Mouse (Mus musculus) adrenal gland, adult (tissue): ENCODE data around the gene Dapk2.

ENCODE experiments used
- DNase-seq, 2 experiments: peaks; one replicate each; pipeline ENCODE4 v3.0.0; 2022 to 2023; ENCODE audit warnings: low spot score in 1 of 2; ENCODE audit not compliant: inconsistent age in 2 of 2

Gene Dapk2

DNA sequence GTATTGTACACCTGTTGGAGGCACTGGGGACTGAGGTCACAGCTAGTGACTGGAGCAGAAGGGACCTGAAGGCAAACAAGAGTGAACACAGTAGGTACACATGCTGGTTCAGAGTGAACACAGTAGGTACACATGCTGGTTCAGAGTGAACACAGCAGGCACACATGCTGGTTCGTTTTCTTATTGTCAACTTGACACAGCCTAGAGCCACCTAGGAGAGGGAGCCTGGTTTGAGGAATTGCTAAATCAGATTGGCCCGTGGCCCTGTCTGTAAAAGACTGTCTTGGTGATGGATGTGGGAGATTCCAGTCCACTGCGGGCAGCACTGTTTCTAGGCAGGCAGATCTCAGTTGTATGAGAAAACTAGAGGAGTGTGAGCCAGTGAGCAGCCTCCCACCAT, 25.0 kb downstream of the Dapk2 start:
- DNase-seq, result no peak

DNA sequence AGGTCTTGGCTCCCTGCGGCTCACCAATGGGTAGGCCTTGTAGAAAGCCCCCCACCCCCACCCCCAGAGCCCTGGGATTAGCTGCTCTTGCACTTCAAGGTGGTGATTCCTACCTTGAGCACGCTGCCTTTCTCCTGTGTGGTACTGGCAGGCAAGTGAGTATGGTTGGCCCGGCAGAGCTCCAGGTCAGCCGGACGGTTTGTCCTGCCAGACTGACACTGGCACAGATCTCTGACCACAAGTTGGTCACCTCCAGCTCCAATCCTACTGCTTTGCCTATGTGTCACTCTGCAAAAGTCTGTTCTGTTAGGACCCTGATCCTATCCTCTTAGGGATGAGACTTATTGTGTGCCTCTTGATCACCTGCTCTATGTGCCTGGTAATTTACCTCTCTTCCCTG, 26.5 kb downstream of the Dapk2 start:
- no peak for DNase-seq

DNA sequence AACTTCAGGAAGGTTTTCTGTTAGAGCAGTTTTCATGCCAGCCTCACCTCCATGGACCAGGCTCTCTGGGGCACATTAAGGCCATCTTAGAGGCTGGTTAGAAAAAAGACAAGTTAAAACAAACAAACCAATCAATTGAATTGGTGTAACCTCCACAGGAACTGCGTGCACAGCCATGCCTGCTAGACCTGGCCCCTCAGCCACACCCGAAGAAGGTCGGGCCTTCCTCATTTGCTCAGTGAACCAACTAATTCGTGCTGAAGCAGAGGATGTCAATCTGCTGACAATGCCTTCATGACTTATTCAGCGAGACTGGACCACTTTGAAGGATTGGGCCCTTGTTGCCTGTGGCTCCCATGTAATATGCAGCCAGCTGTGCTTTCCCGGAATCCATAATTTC, 28.4 kb downstream of the Dapk2 start:
- no peak for DNase-seq

GRCm38 (mm10) chr9:66189026-66189425, 31.0 kb downstream of the Dapk2 start:
- no peak for DNase-seq

- DNase-seq, result no peak
These were observed 36.0 kb downstream of the Dapk2 start for GRCm38 (mm10) chr9:66194003-66194402.

DNA sequence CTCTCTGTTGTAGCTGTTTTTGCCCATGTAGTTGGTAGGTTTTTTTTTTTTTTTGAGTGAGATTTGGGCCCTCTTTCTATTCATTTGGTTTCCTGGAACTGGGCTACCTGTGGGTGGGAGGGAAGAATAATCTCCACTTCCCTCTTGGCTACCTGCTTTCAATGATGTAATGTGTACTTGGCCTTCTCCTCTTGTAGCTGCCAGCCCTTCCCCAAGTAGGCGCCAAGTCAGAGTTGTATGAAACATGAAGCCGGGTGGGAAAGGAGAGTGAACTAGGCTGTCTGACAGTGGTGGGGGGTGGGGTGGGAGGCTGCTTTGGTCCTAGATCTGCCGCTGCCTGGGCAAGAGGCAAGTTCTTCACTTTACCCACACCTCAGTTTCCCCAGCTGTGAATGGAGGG, 38.5 kb downstream of the Dapk2 start:
- DNase-seq, result no peak

- no peak for DNase-seq
These were observed 40.5 kb downstream of the Dapk2 start for GRCm38 (mm10) chr9:66198533-66198932.

DNA sequence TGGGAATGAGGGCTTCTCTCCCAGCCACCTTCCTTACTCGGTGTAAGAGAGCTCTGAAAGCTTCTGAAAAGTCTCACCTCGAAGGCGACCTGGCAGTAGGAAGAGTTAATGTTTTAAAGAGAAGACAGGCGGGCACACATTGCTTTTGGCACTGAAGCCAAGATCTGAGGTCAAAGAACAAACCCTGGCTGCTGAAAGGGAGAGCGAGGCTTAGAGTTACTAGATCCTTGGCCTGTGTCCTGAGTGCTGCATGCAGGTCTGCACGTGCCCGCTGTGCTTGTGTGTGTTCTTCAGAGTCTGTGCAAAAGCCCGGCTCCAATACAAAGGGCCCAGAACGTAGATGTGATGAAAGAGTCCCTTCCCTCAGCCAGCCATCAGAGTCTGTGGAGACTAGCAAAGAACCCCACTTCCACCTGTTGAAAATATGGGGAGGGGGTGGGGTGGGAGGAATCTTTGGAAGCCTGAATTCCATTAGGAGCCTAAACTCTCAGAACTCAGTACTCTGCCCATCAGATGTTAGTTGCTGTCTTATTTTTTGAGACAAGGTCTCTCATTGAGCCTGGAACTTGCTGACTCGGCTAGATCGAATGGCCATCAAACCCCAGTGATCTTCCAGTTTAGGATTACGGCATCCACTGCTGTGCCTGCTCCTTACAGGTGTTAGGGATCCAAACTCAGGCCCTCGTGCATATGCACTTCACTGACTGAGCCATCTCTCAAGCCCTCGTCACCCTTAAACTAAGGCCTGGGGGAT, 41.8 kb downstream of the Dapk2 start:
- DNase-seq, result no peak

DNA sequence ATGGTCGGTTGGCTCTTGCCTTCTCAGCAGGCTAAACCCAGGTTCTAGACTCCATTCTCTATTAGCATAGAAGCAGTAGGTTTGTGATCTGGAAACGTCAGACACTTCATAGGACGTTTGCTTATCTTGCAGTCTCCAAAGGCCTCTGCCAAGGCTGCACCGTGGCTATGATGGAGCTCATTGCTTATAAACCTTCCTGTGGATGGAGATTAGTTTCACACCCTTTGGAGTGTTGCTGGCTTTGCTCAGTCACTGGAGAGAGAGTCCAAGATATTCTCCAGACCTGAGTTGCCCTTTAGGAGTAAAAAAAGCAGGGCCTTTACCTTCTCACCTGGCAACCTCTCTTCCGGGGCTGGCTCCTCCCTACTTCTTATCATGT, 42.4 kb downstream of the Dapk2 start:
- no peak for DNase-seq

DNA sequence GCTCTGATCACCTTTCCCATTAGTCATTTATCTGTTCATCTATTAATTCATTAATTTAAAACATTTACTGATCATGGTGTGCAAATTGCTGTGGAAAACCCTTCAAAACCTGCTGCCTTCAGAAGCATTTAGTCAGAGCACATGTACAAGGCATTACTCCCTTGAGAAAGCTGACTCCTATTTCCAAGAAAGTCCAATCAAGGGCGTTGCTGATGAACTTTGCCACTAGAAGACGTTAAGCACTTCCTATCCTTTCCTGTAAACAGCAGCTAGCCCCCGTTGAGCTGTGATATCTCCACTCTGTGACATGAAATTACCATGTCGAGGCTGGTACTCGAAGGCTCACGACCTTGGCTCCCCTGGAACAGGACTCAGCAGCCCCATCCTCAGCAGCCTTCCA, 43.6 kb downstream of the Dapk2 start:
- DNase-seq, result no peak

DNA sequence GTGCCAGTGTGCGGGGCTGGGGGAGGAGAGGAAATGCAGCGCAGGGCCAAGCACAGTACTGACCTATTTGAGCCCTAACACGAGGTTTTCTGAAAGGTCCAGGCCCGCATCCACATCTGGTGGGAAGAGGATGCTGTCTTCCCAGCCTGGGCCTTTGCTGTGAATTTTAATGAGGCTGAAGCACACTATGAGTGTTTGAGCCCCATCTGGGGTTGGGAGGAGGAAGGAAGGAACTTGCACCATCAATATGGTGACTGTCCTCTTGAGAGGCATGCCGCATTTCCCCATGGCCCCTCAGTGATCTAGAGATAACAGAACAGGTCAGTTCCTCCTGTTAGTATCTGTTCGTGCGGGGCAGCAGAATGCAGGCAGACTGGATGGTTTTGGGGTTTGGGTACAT, 44.4 kb downstream of the Dapk2 start:
- no peak for DNase-seq

DNA sequence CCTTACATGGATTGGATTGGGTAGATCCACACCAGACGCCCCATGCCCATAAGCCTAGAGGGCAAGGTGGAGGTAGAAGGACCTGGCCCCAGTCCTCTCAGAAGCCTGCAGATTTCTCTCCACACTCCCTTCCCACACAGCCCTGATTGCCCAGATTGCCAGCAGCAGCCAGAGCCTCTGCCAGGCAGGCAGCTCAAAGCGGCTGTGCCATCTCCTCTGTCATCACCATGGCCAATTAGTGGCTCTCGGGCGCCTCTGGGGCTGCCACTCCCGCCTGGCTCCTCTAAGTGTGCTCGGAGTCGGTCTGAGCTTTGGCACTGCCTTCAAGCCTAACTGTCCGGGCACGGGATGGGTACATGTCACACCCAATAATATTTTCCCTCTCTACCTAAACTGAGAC, 47.7 kb downstream of the Dapk2 start:
- no peak for DNase-seq

DNA sequence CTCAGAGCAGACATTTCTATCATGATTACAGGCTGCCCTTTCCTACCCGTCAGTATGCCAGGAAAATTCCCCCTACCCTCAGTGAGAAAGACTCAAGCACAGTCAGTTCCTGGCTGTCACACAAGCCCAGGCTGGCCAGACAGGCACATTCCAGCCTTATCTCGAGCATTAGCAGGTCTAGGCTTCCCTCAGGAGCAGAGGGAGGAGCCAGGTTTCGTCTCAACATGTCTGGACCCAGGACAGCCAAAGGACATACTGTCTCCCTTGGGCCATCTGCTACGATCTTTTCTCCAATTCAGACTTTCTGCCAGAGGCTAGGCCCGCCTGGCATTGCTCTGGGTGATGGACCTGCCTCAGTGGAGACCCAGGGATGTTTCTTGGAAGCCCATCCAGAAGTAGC, 48.8 kb downstream of the Dapk2 start:
- DNase-seq, result no peak

- DNase-seq, result no peak
These were observed 53.4 kb downstream of the Dapk2 start for GRCm38 (mm10) chr9:66211420-66211819.

DNA sequence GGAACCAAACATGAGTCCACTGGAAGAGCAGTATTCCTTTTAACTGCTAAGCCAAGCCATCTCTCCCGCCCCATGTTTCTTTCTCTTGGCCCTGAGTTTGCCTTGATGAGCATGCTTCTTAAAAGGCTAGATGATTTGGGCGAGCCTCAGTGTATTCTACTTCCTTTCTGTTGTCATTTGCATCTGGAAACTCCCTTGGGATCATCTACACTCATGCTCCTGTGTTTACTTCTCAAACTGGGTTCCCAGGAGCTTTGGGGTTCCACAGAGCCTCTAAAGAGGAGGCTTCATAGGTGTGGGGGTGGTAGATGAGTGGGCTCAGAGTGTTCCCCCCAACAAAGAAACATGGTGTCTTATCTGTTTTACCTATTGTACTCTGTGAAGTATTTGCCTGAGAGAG, 54.1 kb downstream of the Dapk2 start:
- DNase-seq, result no peak

GRCm38 (mm10) chr9:66212802-66213201, 54.8 kb downstream of the Dapk2 start:
- DNase-seq, result no peak

GRCm38 (mm10) chr9:66213386-66214032, 55.5 kb downstream of the Dapk2 start:
- DNase-seq, result peak; percentile 30 to 62

DNA sequence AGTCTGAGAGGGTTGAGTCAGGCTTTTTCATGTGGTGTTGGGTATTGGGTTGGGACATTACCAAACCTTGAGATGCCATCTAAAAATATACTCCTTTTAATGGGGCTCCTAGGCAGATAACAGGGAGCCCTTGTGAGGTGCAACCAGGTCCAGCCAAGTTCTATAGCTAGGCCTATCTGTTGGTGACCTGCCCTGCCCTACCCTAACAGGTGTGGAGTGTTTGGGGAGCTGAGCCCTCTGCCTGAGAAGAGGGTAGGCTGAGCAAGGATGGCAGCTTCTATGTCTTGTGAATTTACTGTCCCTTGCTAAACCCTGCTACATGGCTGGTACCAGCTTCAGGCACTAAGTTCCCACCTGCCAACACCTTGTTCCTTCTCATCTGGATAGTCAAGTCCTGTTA, 57.5 kb downstream of the Dapk2 start:
- DNase-seq, result no peak

GRCm38 (mm10) chr9:66217970-66218369, 59.9 kb downstream of the Dapk2 start:
- no peak for DNase-seq

DNA sequence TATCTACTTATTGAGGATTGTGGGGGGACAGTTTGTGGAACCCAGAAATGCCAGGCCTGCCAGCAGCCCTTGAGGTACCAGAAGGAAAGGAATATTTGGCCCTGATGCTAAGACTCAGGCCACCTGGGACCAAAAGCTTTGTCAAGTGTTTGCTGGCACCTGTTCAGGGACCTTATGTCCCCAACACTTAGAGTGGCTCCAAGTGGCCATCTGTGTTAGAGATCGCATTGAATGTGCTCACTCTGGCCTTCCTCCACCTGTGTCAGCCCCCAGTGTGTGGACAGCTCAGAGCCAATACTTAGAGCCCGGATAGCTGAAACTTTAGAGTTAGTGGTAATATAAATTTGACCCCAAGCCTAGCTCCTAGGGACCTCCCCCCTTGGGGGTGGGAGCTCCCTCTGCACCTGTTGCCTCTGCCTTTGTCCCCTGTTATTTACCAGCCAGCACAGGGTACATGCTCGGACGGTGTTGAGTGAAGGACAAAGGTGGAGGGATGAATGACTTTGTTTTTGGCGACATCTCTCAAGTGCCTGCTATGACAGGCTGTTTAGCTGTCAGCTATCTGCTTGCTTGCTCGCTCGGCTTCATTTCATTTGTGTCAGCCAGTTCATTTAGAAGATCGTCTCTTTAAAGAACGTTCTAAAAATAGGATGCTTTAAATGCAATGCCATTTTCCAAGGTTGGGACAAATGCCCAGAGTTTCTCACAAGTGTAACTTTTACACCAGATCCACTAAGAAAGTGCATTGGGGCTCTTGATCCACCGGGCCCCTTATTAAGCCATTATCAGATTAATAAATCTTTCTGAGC, 61.1 kb downstream of the Dapk2 start:
- no peak for DNase-seq

GRCm38 (mm10) chr9:66223872-66224271, 65.8 kb downstream of the Dapk2 start:
- DNase-seq, result no peak
